Mouse (Mus musculus): ENCODE data around the gene Esp24.
"Not testable (repeated sequence)": the region's sequence is repeated elsewhere in the genome, so short reads cannot be mapped to it uniquely, and the experiment has no call there.

Esp24 gene

GRCm38 (mm10) chr17:39036395-39036794, at the start of gene Esp24:
Esp24 (plus strand) TSS chr17:39036695.
- DNase-seq = not testable (repeated sequence)

- no peak for DNase-seq
These were observed 26.6 kb upstream of the Esp24 start for GRCm38 (mm10) chr17:39009846-39010245.

DNA sequence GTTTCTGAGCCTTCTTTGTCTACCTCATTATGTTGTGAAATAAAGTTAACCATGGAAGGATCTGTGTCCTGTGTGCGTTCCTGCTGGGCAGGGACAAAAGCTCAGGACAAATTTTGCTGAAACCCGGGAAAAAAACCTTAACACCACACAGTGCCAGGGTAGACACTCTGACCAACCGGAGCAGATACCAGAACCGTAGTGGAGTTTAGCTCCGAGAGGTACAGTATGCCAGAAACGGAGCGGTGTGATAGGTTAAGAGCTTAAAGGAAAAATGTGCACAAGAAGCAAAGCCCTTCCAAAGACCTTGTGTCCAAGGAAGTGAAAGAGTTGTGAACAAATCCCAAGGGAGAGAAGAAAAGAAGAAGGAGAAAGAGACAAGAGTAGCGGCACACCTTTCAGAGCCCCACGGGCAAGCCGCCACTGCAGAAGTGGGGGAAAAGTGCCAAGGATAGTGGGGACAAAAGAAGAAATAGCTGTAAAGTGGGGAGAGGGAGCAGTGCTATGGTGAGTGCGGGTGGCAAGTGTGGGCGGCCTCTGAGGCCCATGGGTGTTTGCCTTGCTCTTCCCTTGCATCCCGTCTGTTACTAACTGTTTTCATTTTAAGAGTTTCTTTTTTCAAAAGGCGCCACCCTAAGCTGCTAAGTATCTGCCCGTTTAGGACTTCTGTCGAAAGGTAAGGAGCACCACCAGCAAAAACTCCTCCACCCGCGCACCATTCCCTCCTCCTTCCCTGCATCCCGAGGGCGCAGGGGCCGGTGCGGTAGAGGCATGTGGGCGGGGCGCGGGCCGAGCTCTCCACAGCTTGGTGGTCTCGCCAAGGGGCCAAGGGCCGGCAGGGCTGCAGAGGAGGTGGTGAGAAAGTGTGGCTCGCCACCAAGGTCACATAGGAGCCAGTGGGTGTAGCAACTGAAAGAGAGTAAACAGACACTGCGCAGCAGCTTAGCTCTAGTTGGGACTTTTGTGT, 25.5 kb upstream of the Esp24 start:
- DNase-seq = no peak

DNA sequence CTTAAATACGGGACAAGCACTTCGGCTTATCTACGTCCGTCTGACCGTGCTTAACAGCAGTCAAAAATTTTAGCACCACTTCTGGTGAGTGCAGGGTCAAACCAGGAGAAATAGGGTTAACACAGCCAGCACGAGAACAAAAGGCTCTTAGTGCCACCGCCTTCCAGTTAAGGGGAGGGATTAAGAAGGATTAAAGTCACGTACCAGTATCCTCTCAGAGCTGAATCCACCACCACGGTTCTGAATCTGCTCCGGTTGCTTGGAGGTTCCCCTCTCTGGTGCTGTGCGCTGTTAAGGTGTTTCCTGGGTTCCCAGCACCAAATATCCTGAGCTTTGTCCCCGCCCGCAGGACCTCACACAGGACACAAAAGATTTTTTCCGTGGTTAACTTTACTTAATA, 19.3 kb upstream of the Esp24 start:
- no peak for DNase-seq

GRCm38 (mm10) chr17:39043241-39043640, 6.7 kb downstream of the Esp24 start, which contains the start of gene Gm21903:
Gm21903 (minus strand) TSS chr17:39043341.
- no peak for DNase-seq

DNA sequence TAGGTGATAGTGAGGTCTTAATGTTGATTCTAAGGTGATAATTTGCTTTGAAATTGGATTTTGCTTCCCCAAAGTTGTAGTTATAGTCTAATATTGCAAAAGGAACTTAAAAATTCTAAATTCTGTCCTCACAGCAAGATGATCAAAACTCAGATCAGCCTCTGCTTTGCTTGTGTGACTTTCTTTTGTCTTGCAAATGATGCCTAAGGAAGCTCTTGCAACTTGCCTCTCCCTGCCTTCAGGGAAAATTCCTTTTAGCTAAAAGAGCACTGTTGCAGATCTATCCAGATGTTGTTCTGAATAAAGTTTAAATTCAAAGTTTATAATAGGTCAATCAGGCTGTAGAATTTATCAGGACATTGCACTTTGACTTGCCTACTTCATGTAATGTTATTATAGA, 27.1 kb downstream of the Esp24 start:
- DNase-seq = no peak

DNA sequence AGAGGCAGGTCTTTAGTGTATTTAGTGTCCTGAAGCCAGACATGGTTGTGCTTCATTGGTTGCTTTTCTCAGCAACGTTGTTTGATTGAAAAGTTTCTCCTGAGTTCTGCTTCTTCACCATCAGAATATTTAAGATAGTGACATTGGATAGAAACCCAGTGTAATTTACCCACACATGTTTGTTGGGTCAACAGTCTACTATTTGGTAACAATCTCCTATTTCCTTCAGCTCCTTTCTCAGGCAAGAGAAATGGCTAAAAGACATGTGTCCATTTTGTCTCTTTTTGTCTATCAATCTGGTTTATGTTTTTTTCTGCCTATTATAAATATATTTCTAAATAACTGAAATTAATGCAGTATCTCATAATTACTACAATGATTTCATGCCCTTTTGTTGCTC, 40.4 kb downstream of the Esp24 start, which contains the start of gene Esp23:
Esp23 (minus strand) TSS at position 101 of the 400 bp plus-strand sequence.
- no peak for DNase-seq

Measured in thymus, postnatal 25 days (tissue).